Mouse (Mus musculus): ENCODE data around the gene Synpo2. TPM values are rescaled to one million over a fixed set of nuclear protein-coding genes. Genes with fewer than 3 reads are reported as not detected.

Gene Synpo2
- polyA plus RNA-seq, 1 experiment from 2014 or later = 1.1 TPM

- no peak overlapping the region for H3K9ac ChIP-seq (ENCODE audit: low read length)
- WGBS = 28% methylated on average over 12 of the region's 13 CpGs
Observed at GRCm38 (mm10) chr3:123103151-123103860, 132.6 kb downstream of the Synpo2 start.

GRCm38 (mm10) chr3:123101761-123102160, 134.2 kb downstream of the Synpo2 start:
- no peak for DNase-seq (ENCODE audit: low spot score)

More at GRCm38 (mm10) chr3:123103151-123103860, 132.6 kb downstream of the Synpo2 start:
- H3K9me3 ChIP-seq (replicated peaks; ENCODE audit: control insufficient read depth, low read length) = no peaks in the 10 kb centered on the region
- no peaks in the 10 kb centered on the region for H3K4me1 ChIP-seq (ENCODE audit: control insufficient read depth, insufficient read depth, low read length)
- no peaks in the 10 kb centered on the region for H3K27me3 ChIP-seq (replicated peaks; ENCODE audit: control insufficient read depth, insufficient read depth, low read length)
- ATAC-seq = peak; percentile 86
- H3K4me2 ChIP-seq (ENCODE audit: low read length) = no peak overlapping the region
- H3K36me3 ChIP-seq (ENCODE audit: control insufficient read depth, insufficient read depth, low read length) = no peaks in the 10 kb centered on the region
- no peak overlapping the region for H3K27ac ChIP-seq (ENCODE audit: low read depth, low read length)
- peak; percentile 89 for DNase-seq (ENCODE audit: low spot score)
- no peak overlapping the region for H3K4me3 ChIP-seq (ENCODE audit: low read depth, low read length)

GRCm38 (mm10) chr3:123095111-123095510, 140.8 kb downstream of the Synpo2 start:
- DNase-seq (ENCODE audit: low spot score) (no peak), ATAC-seq (no peak)
- Histone ChIP-seq H3K27me3 (replicated peaks; ENCODE audit: control insufficient read depth, insufficient read depth, low read length) (no peaks in the 10 kb centered on the region), H3K4me2 (ENCODE audit: low read length) (no peak overlapping the region), H3K27ac (ENCODE audit: low read depth, low read length) (no peak overlapping the region), H3K36me3 (ENCODE audit: control insufficient read depth, insufficient read depth, low read length) (no peaks in the 10 kb centered on the region), H3K9ac (ENCODE audit: low read length) (no peak overlapping the region), H3K4me3 (ENCODE audit: low read depth, low read length) (no peak overlapping the region), H3K4me1 (ENCODE audit: control insufficient read depth, insufficient read depth, low read length) (no peaks in the 10 kb centered on the region), H3K9me3 (replicated peaks; ENCODE audit: control insufficient read depth, low read length) (no peaks in the 10 kb centered on the region)
- WGBS = 87% methylated on average over 2 of the region's 2 CpGs

More at GRCm38 (mm10) chr3:123101761-123102160, 134.2 kb downstream of the Synpo2 start:
- Histone ChIP-seq H3K27ac (ENCODE audit: low read depth, low read length) (no peak overlapping the region), H3K27me3 (replicated peaks; ENCODE audit: control insufficient read depth, insufficient read depth, low read length) (no peaks in the 10 kb centered on the region), H3K4me1 (ENCODE audit: control insufficient read depth, insufficient read depth, low read length) (no peaks in the 10 kb centered on the region), H3K4me2 (ENCODE audit: low read length) (no peak overlapping the region), H3K9me3 (replicated peaks; ENCODE audit: control insufficient read depth, low read length) (no peaks in the 10 kb centered on the region), H3K4me3 (ENCODE audit: low read depth, low read length) (no peak overlapping the region), H3K9ac (ENCODE audit: low read length) (no peak overlapping the region), H3K36me3 (ENCODE audit: control insufficient read depth, insufficient read depth, low read length) (no peaks in the 10 kb centered on the region)
- 93% methylated on average over 2 of the region's 2 CpGs for WGBS
- ATAC-seq = no peak

- Histone ChIP-seq H3K9me3 (replicated peaks; ENCODE audit: control insufficient read depth, low read length) (no peaks in the 10 kb centered on the region), H3K36me3 (ENCODE audit: control insufficient read depth, insufficient read depth, low read length) (no peaks in the 10 kb centered on the region), H3K4me1 (ENCODE audit: control insufficient read depth, insufficient read depth, low read length) (no peaks in the 10 kb centered on the region), H3K9ac (ENCODE audit: low read length) (no peak overlapping the region), H3K4me2 (ENCODE audit: low read length) (no peak overlapping the region), H3K27ac (ENCODE audit: low read depth, low read length) (no peak overlapping the region), H3K27me3 (replicated peaks; ENCODE audit: control insufficient read depth, insufficient read depth, low read length) (no peaks in the 10 kb centered on the region), H3K4me3 (ENCODE audit: low read depth, low read length) (no peak overlapping the region)
- WGBS = 89% methylated on average over 11 of the region's 11 CpGs
- no peak for DNase-seq (ENCODE audit: low spot score)
- no peak for ATAC-seq
Observed at GRCm38 (mm10) chr3:123093640-123094361, 142.1 kb downstream of the Synpo2 start.

- no peaks in the 10 kb centered on the region for H3K9me3 ChIP-seq (replicated peaks; ENCODE audit: control insufficient read depth, low read length)
- no peaks in the 10 kb centered on the region for H3K36me3 ChIP-seq (ENCODE audit: control insufficient read depth, insufficient read depth, low read length)
- no peak overlapping the region for H3K27ac ChIP-seq (ENCODE audit: low read depth, low read length)
- H3K4me1 ChIP-seq (ENCODE audit: control insufficient read depth, insufficient read depth, low read length) = no peaks in the 10 kb centered on the region
- H3K4me2 ChIP-seq (ENCODE audit: low read length) = no peak overlapping the region
- H3K27me3 ChIP-seq (replicated peaks; ENCODE audit: control insufficient read depth, insufficient read depth, low read length) = no peaks in the 10 kb centered on the region
- H3K9ac ChIP-seq (ENCODE audit: low read length) = no peak overlapping the region
- 63% methylated on average over 12 of the region's 12 CpGs for WGBS
- ATAC-seq = peak; percentile 77; the same call in 1 of the 2 replicates
- no peak overlapping the region for H3K4me3 ChIP-seq (ENCODE audit: low read depth, low read length)
- peak; percentile 67 for DNase-seq (ENCODE audit: low spot score)
Observed at GRCm38 (mm10) chr3:123092913-123093639, 142.9 kb downstream of the Synpo2 start.

- DNase-seq (ENCODE audit: low spot score) (no peak), ATAC-seq (no peak)
- no peak overlapping the region for H3K4me3 ChIP-seq (ENCODE audit: low read depth, low read length)
- WGBS = 64% methylated on average over 6 of the region's 6 CpGs
- H3K36me3 ChIP-seq (ENCODE audit: control insufficient read depth, insufficient read depth, low read length) = no peaks in the 10 kb centered on the region
- no peaks in the 10 kb centered on the region for H3K4me1 ChIP-seq (ENCODE audit: control insufficient read depth, insufficient read depth, low read length)
- H3K27ac ChIP-seq (ENCODE audit: low read depth, low read length) = no peak overlapping the region
- H3K27me3 ChIP-seq (replicated peaks; ENCODE audit: control insufficient read depth, insufficient read depth, low read length) = no peaks in the 10 kb centered on the region
- H3K9ac ChIP-seq (ENCODE audit: low read length) = no peak overlapping the region
- no peak overlapping the region for H3K4me2 ChIP-seq (ENCODE audit: low read length)
- H3K9me3 ChIP-seq (replicated peaks; ENCODE audit: control insufficient read depth, low read length) = no peaks in the 10 kb centered on the region
Observed at GRCm38 (mm10) chr3:123092442-123092841, 143.5 kb downstream of the Synpo2 start.

GRCm38 (mm10) chr3:123089297-123090020, 146.5 kb downstream of the Synpo2 start:
- no peaks in the 10 kb centered on the region for H3K36me3 ChIP-seq (ENCODE audit: control insufficient read depth, insufficient read depth, low read length)
- no peaks in the 10 kb centered on the region for H3K27me3 ChIP-seq (replicated peaks; ENCODE audit: control insufficient read depth, insufficient read depth, low read length)
- DNase-seq (ENCODE audit: low spot score) (no peak), ATAC-seq (no peak)
- no peaks in the 10 kb centered on the region for H3K9me3 ChIP-seq (replicated peaks; ENCODE audit: control insufficient read depth, low read length)
- H3K9ac ChIP-seq (ENCODE audit: low read length) = no peak overlapping the region
- H3K4me2 ChIP-seq (ENCODE audit: low read length) = no peak overlapping the region
- WGBS = 87% methylated on average over 11 of the region's 11 CpGs
- H3K27ac ChIP-seq (ENCODE audit: low read depth, low read length) = no peak overlapping the region
- no peaks in the 10 kb centered on the region for H3K4me1 ChIP-seq (ENCODE audit: control insufficient read depth, insufficient read depth, low read length)
- H3K4me3 ChIP-seq (ENCODE audit: low read depth, low read length) = no peak overlapping the region

- no peaks in the 10 kb centered on the region for H3K27me3 ChIP-seq (replicated peaks; ENCODE audit: control insufficient read depth, insufficient read depth, low read length)
- no peak for ATAC-seq
- no peak overlapping the region for H3K27ac ChIP-seq (ENCODE audit: low read depth, low read length)
- DNase-seq (ENCODE audit: low spot score) = no peak
- no peaks in the 10 kb centered on the region for H3K36me3 ChIP-seq (ENCODE audit: control insufficient read depth, insufficient read depth, low read length)
- H3K9me3 ChIP-seq (replicated peaks; ENCODE audit: control insufficient read depth, low read length) = no peaks in the 10 kb centered on the region
- no peaks in the 10 kb centered on the region for H3K4me1 ChIP-seq (ENCODE audit: control insufficient read depth, insufficient read depth, low read length)
- 93% methylated on average over 5 of the region's 5 CpGs for WGBS
- no peak overlapping the region for H3K4me2 ChIP-seq (ENCODE audit: low read length)
- H3K9ac ChIP-seq (ENCODE audit: low read length) = no peak overlapping the region
- H3K4me3 ChIP-seq (ENCODE audit: low read depth, low read length) = no peak overlapping the region
Observed at GRCm38 (mm10) chr3:123088284-123088683, 147.7 kb downstream of the Synpo2 start.
